Mouse (Mus musculus) intestine, postnatal 0 days (tissue): ENCODE measurements at regions not wholly inside any gene's neighbourhood (a gene's known extent, or its start where the extent isn't known, plus 50 kb on each side); places are given as distances from the start of the nearest gene placed in this dataset.

Experiments
- ATAC-seq: fragments of 200-750 bp; cut with Nextera tagmentation; 2 replicates; pipeline ENCODE4 v1.8.0; 2017; ENCODE audit warnings: mild to moderate bottlenecking, moderate TSS enrichment, moderate library complexity
- H3K27ac ChIP-seq: fragments of 300-500 bp; sonication (generic); 2 replicates; pipeline ENCODE4 v1.5.1; 2014; ENCODE audit warnings: mild to moderate bottlenecking, low read depth, low read length, moderate library complexity
- H3K27me3 ChIP-seq: fragments of 300-500 bp; sonication (generic); replicated peaks from 2 replicates; pipeline ENCODE4 v1.6.1; 2014; ENCODE audit warnings: low read length, mixed read lengths; ENCODE audit not compliant: control insufficient read depth, insufficient read depth
- H3K36me3 ChIP-seq: fragments of 300-500 bp; sonication (generic); 2 replicates; pipeline ENCODE4 v1.6.1; 2014; ENCODE audit warnings: mild to moderate bottlenecking, moderate library complexity; ENCODE audit not compliant: control insufficient read depth, insufficient read depth
- H3K4me1 ChIP-seq: fragments of 300-500 bp; sonication (generic); replicated peaks from 2 replicates; pipeline ENCODE4 v1.6.1; 2014; ENCODE audit warnings: antibody characterized with exemption, low read length, mixed read lengths; ENCODE audit not compliant: control insufficient read depth, insufficient read depth
- H3K4me2 ChIP-seq: fragments of 300-500 bp; sonication (generic); replicated peaks from 2 replicates; pipeline ENCODE4 v1.6.1; 2014; ENCODE audit warnings: low read depth, mild to moderate bottlenecking, moderate library complexity
- H3K4me3 ChIP-seq: fragments of 300-500 bp; sonication (generic); 2 replicates; pipeline ENCODE4 v1.5.1; 2014; ENCODE audit warnings: low read depth, low read length
- H3K9ac ChIP-seq: fragments of 300-500 bp; sonication (generic); 2 replicates; pipeline ENCODE4 v1.6.1; 2014; ENCODE audit warnings: mild to moderate bottlenecking, low read depth, low read length
- H3K9me3 ChIP-seq: fragments of 300-500 bp; sonication (generic); 2 replicates; pipeline ENCODE4 v1.6.1; 2016; ENCODE audit warnings: mixed run types; ENCODE audit not compliant: control insufficient read depth
- CTCF ChIP-seq: sonication (generic); IDR thresholded peaks from 2 replicates; pipeline ENCODE4 v1.5.1; 2016; ENCODE audit warnings: low read depth, mild to moderate bottlenecking, control low read depth, antibody characterized with exemption, moderate library complexity
- WGBS: fragments of 180-500 bp; shearing (Covaris S2); extraction: QIAGEN DNeasy Blood & Tissue Kit; methylation state at CpG from one replicate; pipeline ENCODE4 v1.1.7; 2014; 5-methylcytosine and 5-hydroxymethylcytosine counted together

GRCm38 (mm10) chr2:139250138-139250537 is 243.6 kb upstream of the Sptlc3 start:
- H3K4me1 ChIP-seq, result no peaks in the 10 kb centered on the region
- 76% methylated on average over 2 of the region's 2 CpGs for WGBS
- no peak overlapping the region for H3K4me2 ChIP-seq
- H3K27me3 ChIP-seq, result no peaks in the 10 kb centered on the region
- no peak overlapping the region for H3K4me3 ChIP-seq
- H3K9me3 ChIP-seq, result no peaks in the 10 kb centered on the region
- no peak for TF ChIP-seq CTCF
- H3K27ac ChIP-seq, result no peak overlapping the region
- H3K36me3 ChIP-seq, result no peaks in the 10 kb centered on the region
- H3K9ac ChIP-seq, result no peak overlapping the region
- no peak for ATAC-seq

DNA sequence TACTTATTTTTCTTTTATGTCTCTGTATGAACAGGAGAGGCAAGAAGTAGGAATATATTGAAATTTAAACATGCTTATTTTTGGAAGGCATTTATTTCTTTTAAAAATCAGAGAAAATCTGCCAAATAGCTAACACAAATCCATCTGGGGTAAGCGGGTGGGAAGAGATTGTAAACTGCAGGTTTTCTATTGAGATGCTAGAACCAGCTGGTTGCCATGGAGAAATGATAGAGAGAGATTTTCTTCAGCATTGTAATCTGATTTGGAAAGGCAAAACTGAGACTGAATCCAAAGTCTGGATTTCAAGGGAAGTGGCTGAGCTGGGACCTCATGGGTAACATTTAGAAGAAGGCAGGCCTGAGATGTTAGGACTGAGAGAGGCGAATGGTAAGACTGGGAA is 226.6 kb upstream of the Sptlc3 start:
- no peak overlapping the region for H3K9ac ChIP-seq
- TF ChIP-seq CTCF, result no peak
- H3K4me3 ChIP-seq, result no peak overlapping the region
- H3K27me3 ChIP-seq, result no peaks in the 10 kb centered on the region
- 89% methylated on average over 2 of the region's 2 CpGs for WGBS
- no peaks in the 10 kb centered on the region for H3K9me3 ChIP-seq
- H3K27ac ChIP-seq, result no peak overlapping the region
- no peaks in the 10 kb centered on the region for H3K36me3 ChIP-seq
- no peak overlapping the region for H3K4me2 ChIP-seq
- no peaks in the 10 kb centered on the region for H3K4me1 ChIP-seq
- ATAC-seq, result no peak

- no peaks in the 10 kb centered on the region for H3K36me3 ChIP-seq
- no peak overlapping the region for H3K27ac ChIP-seq
- 74% methylated on average over 5 of the region's 5 CpGs for WGBS
- H3K27me3 ChIP-seq, result no peaks in the 10 kb centered on the region
- no peak overlapping the region for H3K9ac ChIP-seq
- no peak overlapping the region for H3K4me2 ChIP-seq
- TF ChIP-seq CTCF, result no peak
- H3K9me3 ChIP-seq, result no peaks in the 10 kb centered on the region
- ATAC-seq, result no peak
- H3K4me3 ChIP-seq, result no peak overlapping the region
- H3K4me1 ChIP-seq, result no peaks in the 10 kb centered on the region
Observed at GRCm38 (mm10) chr2:139276581-139276980, 217.1 kb upstream of the Sptlc3 start.

DNA sequence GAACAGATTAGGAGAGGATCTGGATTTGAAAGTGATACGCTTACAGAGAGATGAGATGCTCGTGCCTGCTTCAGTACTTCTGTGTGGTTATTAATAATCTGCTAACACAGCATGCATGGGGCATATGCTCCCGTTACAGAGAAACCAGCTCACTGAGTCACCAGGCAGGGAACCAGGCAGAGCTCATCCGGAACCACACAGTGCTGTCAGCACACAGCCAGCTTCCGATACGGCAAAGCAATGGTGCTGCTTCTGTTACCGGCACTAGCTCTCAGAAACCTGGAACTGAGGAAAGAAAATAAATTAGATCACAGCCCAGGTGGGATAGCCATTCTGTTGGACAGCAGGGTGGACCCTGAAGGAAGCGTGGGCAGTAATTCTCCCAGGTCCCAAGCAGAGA is 216.1 kb upstream of the Sptlc3 start:
- Histone ChIP-seq H3K4me1 (no peaks in the 10 kb centered on the region), H3K27me3 (no peaks in the 10 kb centered on the region), H3K27ac (no peak overlapping the region), H3K4me2 (no peak overlapping the region), H3K9ac (no peak overlapping the region), H3K9me3 (no peaks in the 10 kb centered on the region), H3K36me3 (no peaks in the 10 kb centered on the region), H3K4me3 (no peak overlapping the region)
- no peak for TF ChIP-seq CTCF
- no peak for ATAC-seq
- WGBS, result 90% methylated on average over 8 of the region's 8 CpGs

- Histone ChIP-seq H3K4me3 (no peak overlapping the region), H3K36me3 (no peaks in the 10 kb centered on the region)
- WGBS, result 82% methylated on average over 3 of the region's 3 CpGs
Observed at GRCm38 (mm10) chr2:139281056-139281455, 212.7 kb upstream of the Sptlc3 start.

GRCm38 (mm10) chr2:139284315-139284714 is 209.4 kb upstream of the Sptlc3 start:
- Histone ChIP-seq H3K4me2 (no peak overlapping the region), H3K4me1 (no peaks in the 10 kb centered on the region), H3K36me3 (no peaks in the 10 kb centered on the region), H3K27ac (no peak overlapping the region), H3K4me3 (no peak overlapping the region), H3K27me3 (no peaks in the 10 kb centered on the region), H3K9me3 (no peaks in the 10 kb centered on the region), H3K9ac (no peak overlapping the region)
- WGBS, result 79% methylated on average over 4 of the region's 4 CpGs
- no peak for TF ChIP-seq CTCF
- ATAC-seq, result no peak

More at GRCm38 (mm10) chr2:139281056-139281455, 212.7 kb upstream of the Sptlc3 start:
- no peaks in the 10 kb centered on the region for H3K4me1 ChIP-seq
- H3K9ac ChIP-seq, result no peak overlapping the region
- no peak overlapping the region for H3K4me2 ChIP-seq
- H3K27me3 ChIP-seq, result no peaks in the 10 kb centered on the region
- TF ChIP-seq CTCF, result no peak
- H3K27ac ChIP-seq, result no peak overlapping the region
- no peak for ATAC-seq
- H3K9me3 ChIP-seq, result no peaks in the 10 kb centered on the region

GRCm38 (mm10) chr2:139286446-139286845 is 207.3 kb upstream of the Sptlc3 start:
- Histone ChIP-seq H3K4me2 (no peak overlapping the region), H3K27me3 (no peaks in the 10 kb centered on the region), H3K9me3 (no peaks in the 10 kb centered on the region), H3K4me3 (no peak overlapping the region), H3K36me3 (no peaks in the 10 kb centered on the region), H3K27ac (no peak overlapping the region), H3K4me1 (no peaks in the 10 kb centered on the region), H3K9ac (no peak overlapping the region)
- no peak for ATAC-seq
- TF ChIP-seq CTCF, result no peak
- 37% methylated on average over 2 of the region's 2 CpGs for WGBS
